Mouse (Mus musculus) heart, adult 2 months (tissue): ENCODE measurements around the gene Vmn1r124. TPM values are rescaled to one million over a fixed set of nuclear protein-coding genes. Genes with fewer than 3 reads are reported as not detected.
"Not testable (repeated sequence)": the region's sequence is repeated elsewhere in the genome, so short reads cannot be mapped to it uniquely, and the experiment has no call there.

Experiments
- DNase-seq, 2 experiments: peaks; one replicate each; pipeline ENCODE4 v3.0.0; 2021
- H3K27ac ChIP-seq: fragments of 200-600 bp; 2 replicates; pipeline ENCODE4 v1.8.1; 2022
- H3K27me3 ChIP-seq: fragments of 200-500 bp; 2 replicates; pipeline ENCODE4 v1.6.1; 2012; ENCODE audit warnings: mild to moderate bottlenecking, low read length, inconsistent platforms, mixed read lengths; ENCODE audit not compliant: control insufficient read depth, insufficient read depth
- H3K36me3 ChIP-seq: fragments of 200-500 bp; 2 replicates; pipeline ENCODE4 v1.6.1; 2012; ENCODE audit warnings: low read length, inconsistent platforms; ENCODE audit not compliant: control insufficient read depth, insufficient read depth
- H3K4me1 ChIP-seq: fragments of 200-500 bp; 2 replicates; pipeline ENCODE4 v1.6.1; 2011; ENCODE audit warnings: low read length; ENCODE audit not compliant: control insufficient read depth, insufficient read depth
- H3K4me3 ChIP-seq: fragments of 200-600 bp; 2 replicates; pipeline ENCODE4 v1.8.1; 2022
- H3K79me2 ChIP-seq: fragments of 200-500 bp; replicated peaks from 2 replicates; pipeline ENCODE4 v1.6.1; 2012; ENCODE audit warnings: mild to moderate bottlenecking, inconsistent platforms, low read length, moderate library complexity, mixed read lengths; ENCODE audit not compliant: control insufficient read depth, insufficient read depth
- H3K9ac ChIP-seq: fragments of 200-500 bp; 2 replicates; pipeline ENCODE4 v1.6.1; 2012; ENCODE audit warnings: low read depth, mild to moderate bottlenecking, control low read depth, inconsistent platforms, low read length, mixed read lengths
- WGBS: fragments of 180-500 bp; shearing (Covaris S2); methylation state at CpG from one replicate; pipeline ENCODE4 v1.1.7; 2018; 5-methylcytosine and 5-hydroxymethylcytosine counted together
- intact Hi-C: fragments of 180-260 bp; cut with DNase I; formaldehyde crosslinking; loops from one replicate; pipeline ENCODE4 v1.15.1; 2025
- long read RNA-seq: library from polyadenylated mRNA; stranded (forward); transcript quantifications from one replicate; pipeline ENCODE4 v2.0.0, GENCODE M21; 2021
- polyA plus RNA-seq: library from polyadenylated mRNA; depleted of rRNA; stranded (reverse); fragments of >200 nt; gene quantifications from 2 replicates; pipeline ENCODE4 v1.2.3, GENCODE M21; 2012; rRNA removed
- total RNA-seq, 2 experiments: library from RNA; stranded (reverse); gene quantifications; 2 replicates each; pipeline ENCODE4 v1.2.3; 2021

The Vmn1r124 gene
- not detected for total RNA-seq
- not detected in 2 replicates for polyA plus RNA-seq
- long read RNA-seq = 0 reads

- intact Hi-C loops, H3K36me3 ChIP-seq, H3K4me3 ChIP-seq, H3K27ac ChIP-seq, H3K9ac ChIP-seq, H3K27me3 ChIP-seq, H3K4me1 ChIP-seq, DNase-seq, H3K79me2 ChIP-seq: not testable (repeated sequence)
- 68% methylated on average over 4 of the region's 4 CpGs for WGBS
These were observed at the start of gene Vmn1r124 for GRCm38 (mm10) chr7:21260517-21260916. TSS of gene Vmn1r124 (minus strand) at chr7:21260617.

- H3K4me1 ChIP-seq, H3K36me3 ChIP-seq, H3K9ac ChIP-seq, H3K27ac ChIP-seq, H3K4me3 ChIP-seq, H3K27me3 ChIP-seq, H3K79me2 ChIP-seq, intact Hi-C loops, DNase-seq: not testable (repeated sequence)
- no CpG with 5 or more reads among the region's 5 CpGs for WGBS
These were observed 41.0 kb upstream of the Vmn1r124 start, which contains the start of gene Vmn1r126 for GRCm38 (mm10) chr7:21301367-21301766. TSS of gene Vmn1r126 (minus strand) at chr7:21301467.

GRCm38 (mm10) chr7:21271879-21272278 is 11.5 kb upstream of the Vmn1r124 start, which contains the start of gene Vmn1r125:
TSS of gene Vmn1r125 (plus strand) at chr7:21272179.
- H3K27ac ChIP-seq, intact Hi-C loops, H3K27me3 ChIP-seq, H3K9ac ChIP-seq, H3K4me1 ChIP-seq, DNase-seq, H3K36me3 ChIP-seq, H3K4me3 ChIP-seq, H3K79me2 ChIP-seq: not testable (repeated sequence)
- 41% methylated on average over 3 of the region's 3 CpGs for WGBS

Other genes with a start within 250 kb of the Vmn1r124 start
- not detected for gene Vmn1r119, start 248.2 kb downstream of the Vmn1r124 start, total RNA-seq
- not detected in 2 replicates for gene Vmn1r119, start 248.2 kb downstream of the Vmn1r124 start, polyA plus RNA-seq
- gene Vmn1r120, start 206.8 kb downstream of the Vmn1r124 start, total RNA-seq = not detected
- gene Vmn1r120, start 206.8 kb downstream of the Vmn1r124 start, polyA plus RNA-seq = not detected in 2 replicates
- not detected for gene Vmn1r121, start 162.1 kb downstream of the Vmn1r124 start, total RNA-seq
- not detected in 2 replicates for gene Vmn1r121, start 162.1 kb downstream of the Vmn1r124 start, polyA plus RNA-seq
- gene Vmn1r122, start 126.5 kb downstream of the Vmn1r124 start, total RNA-seq = not detected
- gene Vmn1r122, start 126.5 kb downstream of the Vmn1r124 start, polyA plus RNA-seq = not detected in 2 replicates
- gene Vmn1r123, start 98.4 kb downstream of the Vmn1r124 start, total RNA-seq = not detected
- gene Vmn1r123, start 98.4 kb downstream of the Vmn1r124 start, polyA plus RNA-seq = not detected in 2 replicates
- not detected for gene Gm5157, start 70.2 kb downstream of the Vmn1r124 start, total RNA-seq
- gene Gm5157, start 70.2 kb downstream of the Vmn1r124 start, polyA plus RNA-seq = not detected in 2 replicates
- gene Vmn1r125, start 11.6 kb upstream of the Vmn1r124 start, total RNA-seq = not detected
- gene Vmn1r125, start 11.6 kb upstream of the Vmn1r124 start, polyA plus RNA-seq = not detected in 2 replicates
- not detected for gene Vmn1r126, start 40.9 kb upstream of the Vmn1r124 start, total RNA-seq
- gene Vmn1r126, start 40.9 kb upstream of the Vmn1r124 start, polyA plus RNA-seq = not detected in 2 replicates
- not detected for gene Vmn1r127, start 59.2 kb upstream of the Vmn1r124 start, total RNA-seq
- gene Vmn1r127, start 59.2 kb upstream of the Vmn1r124 start, polyA plus RNA-seq = not detected in 2 replicates
- not detected for gene Vmn1r128, start 88.8 kb upstream of the Vmn1r124 start, total RNA-seq
- gene Vmn1r128, start 88.8 kb upstream of the Vmn1r124 start, polyA plus RNA-seq = not detected in 2 replicates
- gene Vmn1r129, start 100.7 kb upstream of the Vmn1r124 start, total RNA-seq = not detected
- gene Vmn1r129, start 100.7 kb upstream of the Vmn1r124 start, polyA plus RNA-seq = not detected in 2 replicates
- gene Gm6882, start 172.1 kb upstream of the Vmn1r124 start, total RNA-seq = not detected
- not detected in 2 replicates for gene Gm6882, start 172.1 kb upstream of the Vmn1r124 start, polyA plus RNA-seq